In the genomic region with DNA sequence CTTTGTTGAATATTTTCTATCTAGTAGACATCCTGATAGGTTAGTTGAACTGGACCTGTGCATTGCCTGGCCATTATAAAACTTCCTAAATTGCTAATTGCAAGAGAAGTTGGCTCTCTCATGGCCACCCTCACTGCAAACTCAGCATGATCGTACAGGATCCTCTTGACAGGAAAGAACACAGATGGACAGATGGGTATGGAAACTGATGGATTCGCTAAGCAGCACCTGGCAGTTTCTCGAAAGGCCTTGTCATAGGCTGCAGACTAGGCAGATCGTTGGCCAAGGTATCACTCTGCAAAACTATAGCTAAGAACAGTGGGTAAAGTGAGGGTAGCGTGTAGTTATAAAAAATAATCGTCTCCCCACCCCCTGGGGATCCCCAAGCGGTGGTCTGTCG, we compare ENCODE assay signal across 14 mouse cellular contexts. TPM values are rescaled to one million over a fixed set of nuclear protein-coding genes. Genes with fewer than 3 reads are reported as not detected.
"Had no signal": no experiment of that assay in that cellular context is flagged by ENCODE, and none has a peak within 500 bp of the region (broad histone marks: within the 10 kb centered on the region; RNA-seq: fewer than 3 reads in every experiment).

No protein-coding gene starts in this region.

- DNase-seq: lung, adult 2 months; lung, postnatal 14 days; lung, postnatal 4 days; midbrain, embryonic 14.5 days; retina, postnatal 1 day; right cerebral cortex, adult 18-20 months; right cerebral cortex, postnatal 25 days; right cerebral cortex, postnatal 4 days; spleen, adult 18-20 months; thymus, adult 18-20 months; thymus, postnatal 14 days; thymus, postnatal 36 days had no signal

RNA-seq across cellular contexts. Expression of a gene that starts 8.3 kb away (rescaled TPM):
- total RNA-seq: megakaryocyte, adult 5-6 weeks; megakaryocyte-erythroid progenitor cell, adult 5-6 weeks had no signal

RNA-seq across cellular contexts. Expression of a gene that starts 22.8 kb away (rescaled TPM):
- total RNA-seq: megakaryocyte, adult 5-6 weeks; megakaryocyte-erythroid progenitor cell, adult 5-6 weeks had no signal

RNA-seq across cellular contexts. Expression of a gene that starts 33.0 kb away (rescaled TPM):
- total RNA-seq: megakaryocyte, adult 5-6 weeks; megakaryocyte-erythroid progenitor cell, adult 5-6 weeks had no signal
